Mouse (Mus musculus): Measurements from ENCODE around the gene Il17d. TPM values are rescaled to one million over a fixed set of nuclear protein-coding genes. Genes with fewer than 3 reads are reported as not detected.

The Il17d gene
- polyA plus RNA-seq, 1 experiment, result 29.5 TPM

DNA sequence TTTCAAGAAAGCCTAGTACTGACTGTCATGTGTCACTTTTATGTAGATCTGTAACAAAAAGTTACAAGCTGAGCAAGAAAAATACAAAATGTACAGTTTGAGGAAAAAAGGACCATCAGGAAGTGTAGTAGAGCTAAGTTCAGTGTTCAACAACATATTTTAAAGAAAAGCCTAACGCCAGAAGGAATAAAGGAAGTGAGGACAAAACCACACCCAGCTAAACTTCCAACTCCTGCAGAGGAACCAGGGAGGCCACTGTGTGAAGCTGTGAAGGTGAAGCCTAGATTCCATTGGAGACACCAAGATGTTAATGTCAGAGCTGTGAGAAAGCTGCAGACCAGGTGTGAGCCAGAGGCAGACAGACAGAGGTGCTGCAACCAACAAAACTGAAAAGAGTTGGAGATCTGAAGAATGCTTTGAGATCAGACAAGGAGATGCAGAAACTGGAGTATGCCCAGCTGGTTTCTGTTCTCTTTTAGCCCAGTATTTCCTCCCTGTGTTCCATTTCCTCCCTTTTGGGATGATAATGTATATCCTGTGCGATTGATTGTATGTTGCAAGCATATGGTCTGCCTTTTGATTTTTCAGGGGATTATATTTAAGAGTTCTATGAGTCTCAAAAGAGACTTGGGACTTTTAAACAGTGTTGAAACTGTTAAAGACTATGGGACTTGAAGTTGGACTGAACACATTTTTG lies 51.9 kb downstream of the Il17d start:
- no peak for DNase-seq (ENCODE audit: extremely low spot score in 1 of 2, low spot score in 1 of 2)

DNA sequence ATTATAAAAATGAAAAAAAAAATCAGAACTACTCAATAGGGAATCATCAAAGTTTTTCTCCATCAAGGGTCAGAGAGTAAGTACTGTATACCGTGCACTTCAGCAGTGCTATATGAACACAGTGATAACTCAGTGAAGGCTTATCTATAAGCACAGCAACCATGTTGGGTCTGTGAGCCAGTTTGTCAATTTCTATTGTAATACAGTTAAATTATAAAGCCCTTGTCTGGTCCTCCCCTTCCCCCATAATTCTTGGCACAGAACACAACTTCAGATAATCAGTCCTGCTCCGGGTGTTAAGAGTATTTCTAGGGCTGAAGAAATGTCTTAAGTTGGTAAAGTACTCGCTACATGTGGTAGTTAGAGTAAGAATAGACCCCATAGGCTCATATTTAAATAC lies 67.3 kb downstream of the Il17d start:
- no peak for DNase-seq (ENCODE audit: extremely low spot score in 1 of 2, low spot score in 1 of 2)

Other genes with a start within 250 kb of the Il17d start
- 27.9 and 32.0 TPM in 2 replicates for gene Cryl1, start 126.2 kb upstream of the Il17d start, polyA plus RNA-seq (2012; rRNA removed)
- 18.3 and 20.0 TPM in 2 replicates for gene Ift88, start 100.7 kb upstream of the Il17d start, polyA plus RNA-seq (2012; rRNA removed)
- gene Eef1akmt1, start 46.8 kb downstream of the Il17d start, polyA plus RNA-seq (2012; rRNA removed), result 40.9 and 43.0 TPM in 2 replicates
- gene Xpo4, start 140.7 kb downstream of the Il17d start, polyA plus RNA-seq (2012; rRNA removed), result 6.8 and 8.0 TPM in 2 replicates
- not detected in 2 replicates for gene Gm49361, start 221.3 kb downstream of the Il17d start, polyA plus RNA-seq (2012; rRNA removed)
- gene Lats2, start 233.6 kb downstream of the Il17d start, polyA plus RNA-seq (2012; rRNA removed), result 14.7 and 15.3 TPM in 2 replicates